Mouse (Mus musculus) kidney, embryonic 15.5 days (tissue): ENCODE results near the gene Trpv2. TPM values are rescaled to one million over a fixed set of nuclear protein-coding genes. Genes with fewer than 3 reads are reported as not detected.
A peak's percentile ranks its signal among the peaks of the same experiment; 100 is the strongest.

Source experiments
- ATAC-seq: fragments of 200-750 bp; cut with Nextera tagmentation; replicated peaks from 2 replicates; pipeline ENCODE4 v1.8.0; 2017; ENCODE audit warnings: moderate TSS enrichment; ENCODE audit not compliant: low FRiP score
- H3K27ac ChIP-seq: fragments of 300-500 bp; sonication (generic); 2 replicates; pipeline ENCODE4 v1.5.1; 2015; ENCODE audit warnings: mild to moderate bottlenecking, inconsistent platforms
- H3K27me3 ChIP-seq: fragments of 300-500 bp; sonication (generic); 2 replicates; pipeline ENCODE4 v1.6.1; 2015; ENCODE audit warnings: inconsistent platforms
- H3K36me3 ChIP-seq: fragments of 300-500 bp; sonication (generic); 2 replicates; pipeline ENCODE4 v1.6.1; 2015; ENCODE audit warnings: inconsistent platforms
- H3K4me1 ChIP-seq: fragments of 300-500 bp; sonication (generic); 2 replicates; pipeline ENCODE4 v1.6.1; 2015; ENCODE audit warnings: inconsistent platforms
- H3K4me2 ChIP-seq: fragments of 300-500 bp; sonication (generic); 2 replicates; pipeline ENCODE4 v1.6.1; 2015; ENCODE audit warnings: moderate library complexity, mild to moderate bottlenecking, inconsistent platforms
- H3K4me3 ChIP-seq: fragments of 300-500 bp; sonication (generic); replicated peaks from 2 replicates; pipeline ENCODE4 v1.5.1; 2015; ENCODE audit warnings: mild to moderate bottlenecking, inconsistent platforms
- H3K9ac ChIP-seq: fragments of 300-500 bp; sonication (generic); 2 replicates; pipeline ENCODE4 v1.6.1; 2015; ENCODE audit warnings: mild to moderate bottlenecking, inconsistent platforms
- H3K9me3 ChIP-seq: fragments of 300-500 bp; sonication (generic); replicated peaks from 2 replicates; pipeline ENCODE4 v1.6.1; 2016; ENCODE audit warnings: inconsistent platforms
- WGBS: fragments of 180-500 bp; shearing (Covaris S2); methylation state at CpG from one replicate; pipeline ENCODE4 v1.1.7; 2015; ENCODE audit warnings: mixed read lengths; 5-methylcytosine and 5-hydroxymethylcytosine counted together
- polyA plus RNA-seq: library from polyadenylated mRNA; unstranded; fragments of >200 nt; fragmentation: Nextera tagmentation; extraction: Ambion mirVana; gene quantifications from 2 replicates; pipeline ENCODE4 v1.2.1, GENCODE M21; 2015

Gene Trpv2
- polyA plus RNA-seq, 1 experiment from 2014 or later: 6.4 TPM

- H3K4me3 ChIP-seq: no peak overlapping the region
- H3K9ac ChIP-seq: no peak overlapping the region
- no peak overlapping the region for H3K4me2 ChIP-seq
- ATAC-seq: no peak
- peaks cover 27% of the 10 kb centered on the region for H3K4me1 ChIP-seq
- H3K9me3 ChIP-seq: no peaks in the 10 kb centered on the region
- peaks cover 22% of the 10 kb centered on the region for H3K36me3 ChIP-seq
- no peak overlapping the region for H3K27ac ChIP-seq
- H3K27me3 ChIP-seq: no peaks in the 10 kb centered on the region
- 44% methylated on average over 4 of the region's 4 CpGs for WGBS
Observed at GRCm38 (mm10) chr11:62622850-62623249, 48.6 kb downstream of the Trpv2 start.

DNA sequence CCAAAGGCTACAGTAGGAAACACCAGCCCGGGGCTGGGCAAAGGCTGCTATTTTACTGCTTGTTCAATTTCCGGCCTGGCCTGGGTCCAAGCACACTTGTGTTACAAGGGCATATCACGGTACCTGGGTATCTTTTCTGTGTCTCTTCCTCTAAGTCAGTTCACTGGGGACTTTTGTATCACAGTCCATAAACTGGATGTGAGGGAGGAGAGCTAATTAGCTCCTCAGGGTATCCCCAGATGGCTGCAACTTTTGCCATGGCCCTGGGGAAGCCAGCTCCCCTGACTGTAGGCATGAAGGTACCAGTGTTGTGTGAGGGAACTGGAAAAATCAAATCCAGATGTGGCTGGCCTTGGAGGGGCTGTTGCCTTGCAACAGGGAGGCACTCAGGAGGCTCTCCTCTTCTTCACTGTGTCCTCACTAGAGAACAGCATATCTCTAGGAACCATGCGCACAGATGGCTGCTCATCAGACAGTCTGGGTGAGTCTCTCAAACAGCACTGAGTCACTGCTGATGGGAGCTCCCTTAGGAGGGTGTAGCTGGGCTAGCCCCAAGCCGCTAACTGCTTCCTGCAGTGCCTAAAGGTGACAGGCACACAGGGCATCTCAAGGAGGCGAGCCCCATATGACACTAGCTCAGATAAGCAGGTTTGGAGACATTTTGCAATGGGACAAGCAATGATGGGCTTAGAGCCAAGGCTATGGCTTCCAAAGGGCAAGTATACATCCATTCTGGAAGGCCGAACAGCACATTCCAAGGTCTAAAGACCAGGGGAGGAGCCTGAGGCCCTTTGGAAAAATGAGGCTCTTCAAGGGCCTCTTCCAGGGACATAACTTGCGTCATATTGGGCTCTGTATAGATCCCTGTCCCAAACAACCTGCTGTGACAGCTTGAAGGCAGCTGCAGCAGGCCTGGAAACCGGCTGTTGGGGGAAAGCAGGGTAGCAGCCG, 50.3 kb downstream of the Trpv2 start:
- no peak overlapping the region for H3K4me2 ChIP-seq
- H3K36me3 ChIP-seq: peaks cover 6% of the 10 kb centered on the region
- H3K27ac ChIP-seq: peak overlapping the region; percentile 87
- no peak overlapping the region for H3K4me3 ChIP-seq
- no peaks in the 10 kb centered on the region for H3K9me3 ChIP-seq
- H3K27me3 ChIP-seq: no peaks in the 10 kb centered on the region
- H3K4me1 ChIP-seq: peaks cover 44% of the 10 kb centered on the region
- ATAC-seq: peak; percentile 63
- WGBS: 42% methylated on average over 10 of the region's 10 CpGs
- H3K9ac ChIP-seq: no peak overlapping the region

GRCm38 (mm10) chr11:62629352-62630224, 55.3 kb downstream of the Trpv2 start:
- H3K4me2 ChIP-seq: peak overlapping the region; percentile 52
- H3K27me3 ChIP-seq: no peaks in the 10 kb centered on the region
- H3K9me3 ChIP-seq: no peaks in the 10 kb centered on the region
- H3K4me3 ChIP-seq: peak overlapping the region; percentile 12; the same call in 1 of the 2 replicates
- WGBS: 3% methylated on average over 9 of the region's 9 CpGs
- H3K4me1 ChIP-seq: peaks cover 51% of the 10 kb centered on the region
- peak overlapping the region; percentile 87 for H3K27ac ChIP-seq
- peak; percentile 47 for ATAC-seq
- H3K36me3 ChIP-seq: peaks cover 3% of the 10 kb centered on the region
- H3K9ac ChIP-seq: no peak overlapping the region

- H3K4me3 ChIP-seq: peak overlapping the region; percentile 12; the same call in 1 of the 2 replicates
- 3% methylated on average over 11 of the region's 11 CpGs for WGBS
- H3K9ac ChIP-seq: peak overlapping the region; percentile 31; the same call in 1 of the 2 replicates
- no peaks in the 10 kb centered on the region for H3K9me3 ChIP-seq
- peaks cover 3% of the 10 kb centered on the region for H3K36me3 ChIP-seq
- peak overlapping the region; percentile 87 for H3K27ac ChIP-seq
- ATAC-seq: peak; percentile 55
- H3K4me1 ChIP-seq: peaks cover 49% of the 10 kb centered on the region
- no peaks in the 10 kb centered on the region for H3K27me3 ChIP-seq
- H3K4me2 ChIP-seq: peak overlapping the region; percentile 52
Observed at GRCm38 (mm10) chr11:62630225-62630821, 56.0 kb downstream of the Trpv2 start.

DNA sequence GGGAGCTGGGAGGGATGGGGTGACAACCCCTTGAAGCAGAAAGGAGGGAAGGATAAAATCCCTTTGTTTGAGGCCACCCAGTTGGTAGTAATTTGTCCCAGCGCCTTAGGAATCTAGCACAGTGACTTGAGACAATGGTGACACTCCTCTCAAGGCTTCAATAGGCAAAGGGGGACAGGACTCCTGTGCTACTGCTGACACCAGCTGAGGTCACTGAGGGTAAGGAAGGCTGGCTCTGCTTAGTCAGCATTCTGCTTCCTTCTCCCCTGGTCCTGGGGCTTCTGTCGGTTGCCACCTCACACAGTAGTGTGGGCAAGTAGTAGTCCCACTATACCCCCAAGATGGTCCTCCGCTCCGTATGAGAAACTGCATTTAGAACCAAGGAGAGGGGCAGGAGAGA, 56.9 kb downstream of the Trpv2 start:
- H3K4me3 ChIP-seq: no peak overlapping the region
- H3K4me2 ChIP-seq: no peak overlapping the region
- H3K27me3 ChIP-seq: no peaks in the 10 kb centered on the region
- 41% methylated on average over 4 of the region's 4 CpGs for WGBS
- no peak overlapping the region for H3K9ac ChIP-seq
- H3K9me3 ChIP-seq: no peaks in the 10 kb centered on the region
- peaks cover 54% of the 10 kb centered on the region for H3K4me1 ChIP-seq
- no peak for ATAC-seq
- peak overlapping the region; percentile 87 for H3K27ac ChIP-seq
- peaks cover 3% of the 10 kb centered on the region for H3K36me3 ChIP-seq

GRCm38 (mm10) chr11:62635406-62635805, 61.1 kb downstream of the Trpv2 start:
- Histone ChIP-seq H3K4me2 (no peak overlapping the region), H3K4me1 (peaks cover 56% of the 10 kb centered on the region), H3K27me3 (no peaks in the 10 kb centered on the region), H3K4me3 (no peak overlapping the region), H3K36me3 (no peaks in the 10 kb centered on the region; the same call in none of the 2 replicates), H3K27ac (peak overlapping the region; percentile 42), H3K9ac (no peak overlapping the region), H3K9me3 (no peaks in the 10 kb centered on the region)
- ATAC-seq: no peak
- WGBS: 45% methylated on average over 3 of the region's 3 CpGs

GRCm38 (mm10) chr11:62636105-62636839, 62.0 kb downstream of the Trpv2 start:
- no peaks in the 10 kb centered on the region; the same call in none of the 2 replicates for H3K36me3 ChIP-seq
- H3K4me3 ChIP-seq: no peak overlapping the region
- no peak for ATAC-seq
- H3K4me2 ChIP-seq: no peak overlapping the region
- no peak overlapping the region for H3K9ac ChIP-seq
- no peaks in the 10 kb centered on the region for H3K27me3 ChIP-seq
- peaks cover 47% of the 10 kb centered on the region for H3K4me1 ChIP-seq
- 52% methylated on average over 11 of the region's 11 CpGs for WGBS
- no peaks in the 10 kb centered on the region for H3K9me3 ChIP-seq
- peak overlapping the region; percentile 42 for H3K27ac ChIP-seq

- H3K27ac ChIP-seq: peak overlapping the region; percentile 42
- H3K4me1 ChIP-seq: peaks cover 47% of the 10 kb centered on the region
- no peak overlapping the region for H3K4me2 ChIP-seq
- no peaks in the 10 kb centered on the region for H3K9me3 ChIP-seq
- no peak overlapping the region for H3K9ac ChIP-seq
- no peak overlapping the region for H3K4me3 ChIP-seq
- no peaks in the 10 kb centered on the region for H3K27me3 ChIP-seq
- ATAC-seq: no peak
- H3K36me3 ChIP-seq: no peaks in the 10 kb centered on the region; the same call in none of the 2 replicates
- 80% methylated on average over 3 of the region's 3 CpGs for WGBS
Observed at GRCm38 (mm10) chr11:62636840-62637221, 62.5 kb downstream of the Trpv2 start.

GRCm38 (mm10) chr11:62637401-62637800, 63.1 kb downstream of the Trpv2 start:
- Histone ChIP-seq H3K9ac (no peak overlapping the region), H3K27ac (0 out of 2 replicates have a peak overlapping the region, but pooled peaks have one; percentile 42), H3K27me3 (no peaks in the 10 kb centered on the region), H3K4me3 (no peak overlapping the region), H3K9me3 (no peaks in the 10 kb centered on the region), H3K36me3 (no peaks in the 10 kb centered on the region; the same call in none of the 2 replicates), H3K4me2 (no peak overlapping the region), H3K4me1 (peaks cover 52% of the 10 kb centered on the region)
- WGBS: 67% methylated on average over 5 of the region's 5 CpGs
- no peak for ATAC-seq

- Histone ChIP-seq H3K9ac (no peak overlapping the region), H3K36me3 (no peaks in the 10 kb centered on the region; the same call in none of the 2 replicates), H3K9me3 (no peaks in the 10 kb centered on the region), H3K4me1 (peaks cover 56% of the 10 kb centered on the region), H3K4me3 (no peak overlapping the region), H3K27me3 (no peaks in the 10 kb centered on the region), H3K4me2 (no peak overlapping the region), H3K27ac (no peak overlapping the region)
- 90% methylated on average over 6 of the region's 6 CpGs for WGBS
- ATAC-seq: no peak
Observed at GRCm38 (mm10) chr11:62637806-62638205, 63.5 kb downstream of the Trpv2 start.

GRCm38 (mm10) chr11:62638402-62638801, 64.1 kb downstream of the Trpv2 start:
- Histone ChIP-seq H3K36me3 (peaks cover 1% of the 10 kb centered on the region; the same call in 1 of the 2 replicates), H3K9ac (no peak overlapping the region), H3K9me3 (no peaks in the 10 kb centered on the region), H3K4me1 (peaks cover 62% of the 10 kb centered on the region), H3K4me3 (no peak overlapping the region), H3K4me2 (no peak overlapping the region), H3K27me3 (no peaks in the 10 kb centered on the region), H3K27ac (no peak overlapping the region)
- 83% methylated on average over 4 of the region's 4 CpGs for WGBS
- ATAC-seq: no peak
